Mouse (Mus musculus) neural tube, embryonic 15.5 days (tissue): ENCODE measurements around the gene Spx. TPM values are rescaled to one million over a fixed set of nuclear protein-coding genes. Genes with fewer than 3 reads are reported as not detected.

Source experiments
- ATAC-seq: fragments of 200-750 bp; cut with Nextera tagmentation; 2 replicates; pipeline ENCODE4 v1.8.0; 2017; ENCODE audit warnings: mild to moderate bottlenecking, moderate TSS enrichment, moderate library complexity; ENCODE audit not compliant: low FRiP score
- H3K27ac ChIP-seq: fragments of 300-500 bp; sonication (generic); replicated peaks from 2 replicates; pipeline ENCODE4 v1.5.1; 2015; ENCODE audit warnings: mild to moderate bottlenecking, inconsistent platforms
- H3K27me3 ChIP-seq: fragments of 300-500 bp; sonication (generic); replicated peaks from 2 replicates; pipeline ENCODE4 v1.6.1; 2015; ENCODE audit warnings: inconsistent platforms
- H3K36me3 ChIP-seq: fragments of 300-500 bp; sonication (generic); 2 replicates; pipeline ENCODE4 v1.6.1; 2015; ENCODE audit warnings: inconsistent platforms
- H3K4me1 ChIP-seq: fragments of 300-500 bp; sonication (generic); 2 replicates; pipeline ENCODE4 v1.6.1; 2015; ENCODE audit warnings: inconsistent platforms
- H3K4me2 ChIP-seq: fragments of 300-500 bp; sonication (generic); 2 replicates; pipeline ENCODE4 v1.6.1; 2015; ENCODE audit warnings: inconsistent platforms, mild to moderate bottlenecking, moderate library complexity
- H3K4me3 ChIP-seq: fragments of 300-500 bp; sonication (generic); replicated peaks from 2 replicates; pipeline ENCODE4 v1.5.1; 2015; ENCODE audit warnings: mild to moderate bottlenecking, inconsistent platforms
- H3K9ac ChIP-seq: fragments of 300-500 bp; sonication (generic); replicated peaks from 2 replicates; pipeline ENCODE4 v1.6.1; 2015; ENCODE audit warnings: mild to moderate bottlenecking, inconsistent platforms
- H3K9me3 ChIP-seq: fragments of 300-500 bp; sonication (generic); replicated peaks from 2 replicates; pipeline ENCODE4 v1.6.1; 2016; ENCODE audit warnings: inconsistent platforms
- WGBS: fragments of 180-500 bp; shearing (Covaris S2); methylation state at CpG from one replicate; pipeline ENCODE4 v1.1.7; 2015; ENCODE audit warnings: mixed read lengths; 5-methylcytosine and 5-hydroxymethylcytosine counted together
- polyA plus RNA-seq: library from polyadenylated mRNA; unstranded; fragments of >200 nt; fragmentation: Nextera tagmentation; extraction: Ambion mirVana; gene quantifications from 2 replicates; pipeline ENCODE4 v1.2.1, GENCODE M21; 2015

Gene Spx
- 1.2 and 1.5 TPM in 2 replicates for polyA plus RNA-seq

DNA sequence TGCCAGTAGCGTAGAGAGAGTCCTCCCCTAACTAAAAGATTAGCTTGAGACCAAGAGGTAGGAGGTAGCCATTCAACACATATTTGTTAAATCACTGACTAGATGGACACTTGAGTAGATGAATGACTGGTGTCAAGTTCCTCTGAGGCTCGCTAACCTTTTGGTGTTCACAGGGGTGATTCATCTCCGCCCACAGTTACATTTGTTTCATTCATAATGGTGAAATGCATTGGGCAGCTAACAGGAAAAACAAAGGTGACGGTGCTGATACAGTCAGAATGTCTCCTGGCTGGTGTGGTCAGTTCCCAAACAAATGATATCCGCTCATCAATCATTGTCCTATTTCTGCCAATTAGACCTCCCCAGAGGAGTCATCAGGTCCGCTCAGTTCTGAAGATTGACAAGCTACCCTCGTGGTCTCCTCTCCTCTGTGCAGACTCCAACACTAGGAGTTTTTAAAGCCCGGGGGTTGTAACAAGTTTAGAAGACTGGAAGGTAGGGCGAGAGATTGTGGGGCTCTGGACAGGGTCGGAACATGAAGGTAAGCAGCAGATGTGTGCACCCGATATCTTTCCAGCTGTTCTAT is at the start of gene Spx:
Gene Spx (plus strand): TSS at position 536 of the 586 bp plus-strand sequence.
- peaks cover 30% of the 10 kb centered on the region for H3K27me3 ChIP-seq
- no peaks in the 10 kb centered on the region for H3K9me3 ChIP-seq
- peaks cover 5% of the 10 kb centered on the region; the same call in 1 of the 2 replicates for H3K4me1 ChIP-seq
- no peak within 1 kb of the TSS for H3K9ac ChIP-seq
- H3K4me3 ChIP-seq = peak within 1 kb of the TSS; percentile 39
- no peak for ATAC-seq
- H3K4me2 ChIP-seq = peak within 1 kb of the TSS; percentile 68
- H3K27ac ChIP-seq = no peak within 1 kb of the TSS
- no peaks in the 10 kb centered on the region for H3K36me3 ChIP-seq
- 79% methylated on average over 11 of the region's 11 CpGs for WGBS

DNA sequence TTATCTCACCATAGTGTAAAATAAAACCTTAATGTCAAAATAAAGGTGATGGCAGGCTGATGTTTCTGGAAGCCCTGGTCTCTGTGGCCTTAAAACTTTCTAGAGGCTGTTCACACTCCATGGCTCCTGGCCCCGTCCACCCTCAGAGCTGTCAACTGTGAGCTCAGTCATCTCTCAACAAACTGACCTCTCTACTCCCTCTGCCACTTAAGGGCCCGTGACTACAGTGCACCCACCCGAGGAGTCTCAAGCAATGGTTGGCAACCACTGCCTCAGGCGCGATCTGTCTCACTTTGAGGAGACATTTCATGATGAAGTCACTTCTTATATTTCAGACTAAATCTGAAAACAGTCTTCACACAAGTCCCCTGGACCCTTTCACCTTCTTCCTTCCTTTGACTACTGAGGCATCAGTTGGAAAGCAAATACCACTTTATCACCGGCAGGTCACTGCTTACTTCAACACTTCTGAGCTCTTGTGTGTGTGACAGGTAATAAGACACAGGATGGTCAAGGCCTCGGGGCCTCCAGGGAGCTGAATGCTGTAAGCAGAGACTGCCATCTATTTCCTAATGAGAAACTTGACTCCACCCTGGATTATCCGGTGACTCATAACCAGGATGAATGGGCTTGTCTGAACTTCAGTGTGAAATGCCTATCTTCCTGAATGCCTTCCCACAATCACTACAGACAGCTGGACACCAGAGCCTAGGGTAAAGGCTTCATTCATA is 47.3 kb upstream of the Spx start:
- Histone ChIP-seq H3K27me3 (no peaks in the 10 kb centered on the region), H3K4me2 (no peak overlapping the region), H3K4me1 (no peaks in the 10 kb centered on the region), H3K9me3 (no peaks in the 10 kb centered on the region), H3K4me3 (no peak overlapping the region), H3K36me3 (peaks cover 81% of the 10 kb centered on the region), H3K27ac (no peak overlapping the region), H3K9ac (no peak overlapping the region)
- WGBS = 88% methylated on average over 8 of the region's 8 CpGs
- ATAC-seq = no peak

- 92% methylated on average over 10 of the region's 10 CpGs for WGBS
- ATAC-seq = no peak
- Histone ChIP-seq H3K9ac (no peak overlapping the region), H3K27me3 (no peaks in the 10 kb centered on the region), H3K27ac (no peak overlapping the region), H3K4me3 (no peak overlapping the region), H3K36me3 (peaks cover 78% of the 10 kb centered on the region), H3K9me3 (no peaks in the 10 kb centered on the region), H3K4me1 (no peaks in the 10 kb centered on the region), H3K4me2 (no peak overlapping the region)
Observed at GRCm38 (mm10) chr6:142366473-142367018, 46.7 kb upstream of the Spx start.

DNA sequence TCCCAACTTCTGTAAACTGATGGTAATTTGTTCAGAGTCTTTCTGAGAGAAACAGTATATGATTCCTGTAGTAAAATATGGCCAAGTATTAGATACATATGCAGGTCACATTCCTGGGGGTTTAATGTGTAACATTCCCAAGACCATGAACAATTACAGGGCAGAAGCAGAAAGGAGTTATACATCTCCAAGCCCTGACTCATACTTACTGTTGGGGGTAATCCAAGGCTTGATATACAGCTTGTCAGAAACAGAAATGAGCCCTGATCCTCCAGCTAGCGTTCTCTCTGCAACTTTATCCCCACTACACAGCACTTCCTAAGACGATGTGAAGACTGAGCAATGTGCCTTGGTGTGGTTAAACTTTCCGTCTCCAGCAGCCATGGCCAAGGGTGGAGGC is 45.7 kb upstream of the Spx start:
- no peak overlapping the region for H3K4me3 ChIP-seq
- peaks cover 80% of the 10 kb centered on the region for H3K36me3 ChIP-seq
- no peak for ATAC-seq
- 92% methylated on average over 3 of the region's 3 CpGs for WGBS
- no peaks in the 10 kb centered on the region for H3K27me3 ChIP-seq
- no peaks in the 10 kb centered on the region for H3K4me1 ChIP-seq
- H3K9ac ChIP-seq = no peak overlapping the region
- H3K27ac ChIP-seq = no peak overlapping the region
- H3K4me2 ChIP-seq = no peak overlapping the region
- H3K9me3 ChIP-seq = no peaks in the 10 kb centered on the region

DNA sequence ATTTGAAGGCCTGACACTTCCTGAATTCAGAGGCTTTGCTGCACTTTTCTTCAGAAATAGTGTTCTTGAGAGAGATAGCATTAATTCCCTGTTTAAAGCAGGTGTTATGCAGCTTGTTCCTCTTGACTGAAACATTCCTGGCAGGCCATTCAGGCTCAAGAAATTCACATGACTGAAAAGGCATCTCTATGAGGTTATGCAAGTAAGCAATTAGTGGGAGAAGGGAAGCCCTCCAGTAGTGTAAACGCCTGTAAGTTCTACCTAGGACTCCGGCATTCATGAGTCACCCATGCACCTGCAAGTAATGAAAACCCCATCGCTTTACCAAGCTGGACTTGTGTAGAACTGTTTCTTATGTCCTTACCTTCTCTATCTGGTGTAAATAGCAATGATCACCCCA is 43.7 kb upstream of the Spx start:
- ATAC-seq = no peak
- Histone ChIP-seq H3K9me3 (no peaks in the 10 kb centered on the region), H3K27me3 (no peaks in the 10 kb centered on the region), H3K36me3 (peaks cover 80% of the 10 kb centered on the region), H3K27ac (no peak overlapping the region), H3K4me3 (no peak overlapping the region), H3K9ac (no peak overlapping the region), H3K4me2 (no peak overlapping the region), H3K4me1 (no peaks in the 10 kb centered on the region)
- WGBS = 95% methylated on average over 3 of the region's 3 CpGs

DNA sequence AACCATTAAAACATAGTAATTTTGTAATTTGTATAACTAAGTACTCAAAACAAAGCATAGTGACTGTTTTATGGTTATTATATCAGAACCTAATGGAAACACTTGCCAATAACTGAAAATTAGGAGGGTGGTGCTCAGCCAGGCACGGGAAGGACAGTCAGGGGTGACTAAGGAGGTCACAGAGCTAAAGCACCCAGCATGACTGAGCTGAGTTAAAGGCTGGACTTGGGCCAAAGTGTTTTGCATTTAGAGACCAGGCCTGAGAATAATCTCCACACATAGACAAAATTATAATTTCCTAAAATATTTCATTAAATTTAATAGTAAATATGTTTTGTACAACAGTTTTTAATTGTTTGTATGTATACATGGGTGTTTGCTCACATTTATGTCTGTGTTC is 36.2 kb upstream of the Spx start:
- no peaks in the 10 kb centered on the region for H3K9me3 ChIP-seq
- H3K27me3 ChIP-seq = no peaks in the 10 kb centered on the region
- ATAC-seq = no peak
- no peak overlapping the region for H3K9ac ChIP-seq
- no peak overlapping the region for H3K4me2 ChIP-seq
- no peak overlapping the region for H3K4me3 ChIP-seq
- no peak overlapping the region for H3K27ac ChIP-seq
- H3K36me3 ChIP-seq = peaks cover 42% of the 10 kb centered on the region
- no peaks in the 10 kb centered on the region for H3K4me1 ChIP-seq
- 64% methylated on average over 1 of the region's 1 CpGs for WGBS

- ATAC-seq = no peak
- no peak overlapping the region for H3K27ac ChIP-seq
- peaks cover 29% of the 10 kb centered on the region for H3K36me3 ChIP-seq
- H3K4me2 ChIP-seq = no peak overlapping the region
- H3K9me3 ChIP-seq = no peaks in the 10 kb centered on the region
- 93% methylated on average over 8 of the region's 8 CpGs for WGBS
- 0 out of 2 replicates have a peak, but pooled peaks cover 1% of the 10 kb centered on the region for H3K4me1 ChIP-seq
- no peaks in the 10 kb centered on the region for H3K27me3 ChIP-seq
- H3K9ac ChIP-seq = no peak overlapping the region
- no peak overlapping the region for H3K4me3 ChIP-seq
Observed at GRCm38 (mm10) chr6:142378576-142379330, 34.5 kb upstream of the Spx start.

DNA sequence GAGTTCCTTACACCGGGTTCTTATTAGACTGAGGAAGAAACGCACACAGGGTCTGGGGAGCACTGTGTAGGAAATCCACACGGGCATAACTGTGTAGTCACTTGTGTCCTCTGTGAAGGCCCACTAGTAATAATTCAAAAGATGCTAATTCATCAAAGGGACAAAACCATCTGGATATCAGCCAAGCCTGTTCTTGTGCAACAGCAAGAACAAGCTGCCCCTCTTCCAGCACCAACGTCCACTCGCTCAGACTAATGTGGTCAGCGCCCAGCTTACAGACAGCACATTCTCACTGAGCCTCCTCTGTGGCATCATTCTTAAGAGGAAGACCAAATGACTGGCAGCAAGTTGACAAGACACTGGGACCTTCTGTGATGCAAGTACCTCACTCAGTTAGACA is 33.3 kb upstream of the Spx start:
- Histone ChIP-seq H3K4me2 (no peak overlapping the region), H3K4me3 (no peak overlapping the region), H3K36me3 (peaks cover 19% of the 10 kb centered on the region), H3K27ac (no peak overlapping the region), H3K4me1 (0 out of 2 replicates have a peak, but pooled peaks cover 3% of the 10 kb centered on the region), H3K9me3 (no peaks in the 10 kb centered on the region), H3K9ac (no peak overlapping the region), H3K27me3 (no peaks in the 10 kb centered on the region)
- ATAC-seq = no peak
- WGBS = 88% methylated on average over 6 of the region's 6 CpGs

- Histone ChIP-seq H3K27me3 (no peaks in the 10 kb centered on the region), H3K4me2 (no peak overlapping the region), H3K27ac (no peak overlapping the region), H3K9me3 (no peaks in the 10 kb centered on the region), H3K4me1 (peaks cover 9% of the 10 kb centered on the region), H3K4me3 (no peak overlapping the region), H3K36me3 (peaks cover 4% of the 10 kb centered on the region), H3K9ac (no peak overlapping the region)
- ATAC-seq = no peak
- whole genome bisulfite sequencing = 92% methylated on average over 7 of the region's 7 CpGs
Observed at GRCm38 (mm10) chr6:142381615-142382014, 31.6 kb upstream of the Spx start.

DNA sequence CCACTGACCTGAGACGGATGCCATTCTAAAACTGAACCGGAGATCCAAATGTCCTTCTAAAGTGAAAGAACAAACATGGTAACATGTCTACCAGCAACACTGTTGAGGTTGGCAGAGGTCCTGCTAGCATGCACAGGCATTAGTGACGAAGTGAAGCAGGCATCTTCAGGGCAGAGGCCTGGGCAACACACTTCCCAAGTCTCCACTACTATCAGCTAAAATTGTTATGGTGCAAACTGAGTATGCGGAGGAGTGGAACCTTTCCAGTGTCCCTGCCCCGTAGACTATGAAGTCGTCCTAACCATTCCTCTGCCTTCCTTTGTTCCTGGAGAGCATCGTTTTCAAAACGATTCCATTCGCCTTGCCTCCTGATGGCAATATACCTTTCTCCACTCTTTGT is 28.7 kb upstream of the Spx start:
- Histone ChIP-seq H3K9me3 (no peaks in the 10 kb centered on the region), H3K9ac (no peak overlapping the region), H3K27ac (no peak overlapping the region), H3K36me3 (no peaks in the 10 kb centered on the region), H3K27me3 (no peaks in the 10 kb centered on the region), H3K4me3 (no peak overlapping the region), H3K4me2 (no peak overlapping the region), H3K4me1 (peaks cover 27% of the 10 kb centered on the region)
- no peak for ATAC-seq
- WGBS = 92% methylated on average over 9 of the region's 9 CpGs

DNA sequence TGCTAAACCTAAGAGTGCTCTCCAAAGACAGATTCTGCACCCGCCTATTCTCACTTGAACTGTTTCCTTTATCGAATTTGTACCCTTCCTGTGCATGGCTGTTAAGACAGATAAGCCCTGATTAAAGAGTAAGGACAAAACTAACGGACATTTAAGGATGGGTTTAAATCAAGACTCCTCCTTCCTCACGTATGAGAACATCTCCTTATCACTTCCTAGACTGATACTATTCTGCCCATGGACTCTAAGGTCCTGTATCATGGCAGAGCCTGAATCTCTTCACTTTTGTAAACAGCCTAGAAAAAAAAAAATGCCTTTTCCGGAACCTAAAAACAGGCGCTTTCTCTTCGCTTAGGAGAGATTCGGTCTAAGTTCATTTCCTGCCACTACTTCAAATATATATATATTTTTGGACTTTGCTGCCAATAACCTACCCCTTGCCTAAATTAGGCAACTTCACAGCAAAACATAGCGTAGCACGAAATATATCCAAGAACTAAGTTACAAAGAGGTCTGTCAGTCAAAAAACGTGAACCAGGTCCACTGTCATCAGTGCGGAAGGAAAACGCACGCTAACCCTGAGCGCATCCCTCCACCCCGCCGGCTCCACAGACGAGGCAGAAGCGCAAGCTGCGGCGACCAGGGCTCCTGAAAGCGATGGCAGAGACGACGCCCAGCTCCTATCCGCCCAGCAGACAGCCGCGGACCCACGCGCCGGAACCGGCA is 26.8 kb upstream of the Spx start:
- no peaks in the 10 kb centered on the region for H3K27me3 ChIP-seq
- peak; percentile 87 for ATAC-seq
- H3K9ac ChIP-seq = peak overlapping the region; percentile 64
- H3K27ac ChIP-seq = peak overlapping the region; percentile 71
- H3K4me1 ChIP-seq = peaks cover 27% of the 10 kb centered on the region
- H3K4me3 ChIP-seq = peak overlapping the region; percentile 100
- WGBS = 6% methylated on average over 31 of the region's 31 CpGs
- no peaks in the 10 kb centered on the region for H3K36me3 ChIP-seq
- H3K4me2 ChIP-seq = peak overlapping the region; percentile 88
- H3K9me3 ChIP-seq = no peaks in the 10 kb centered on the region
